Mouse (Mus musculus) ES-Bruce4 (cell line): ENCODE results near the gene Tom1.

ENCODE experiments used
- CTCF ChIP-seq: IDR thresholded peaks from one replicate; pipeline ENCODE4 v1.8.1; 2011; ENCODE audit warnings: low read depth, low read length
- EP300 ChIP-seq: IDR thresholded peaks from 2 replicates; pipeline ENCODE4 v1.6.1; 2011; ENCODE audit warnings: low read depth, low read length; ENCODE audit not compliant: insufficient read depth
- POLR2A ChIP-seq: IDR thresholded peaks from one replicate; pipeline ENCODE4 v1.8.1; 2011; ENCODE audit warnings: low read length; ENCODE audit not compliant: insufficient read depth

- no peak for TF ChIP-seq CTCF
- TF ChIP-seq POLR2A = no peak
- no peak for TF ChIP-seq EP300
Measured at GRCm38 (mm10) chr8:75016422-75016821, 17.1 kb upstream of the Tom1 start.
